Mouse (Mus musculus): ENCODE measurements around the gene Pafah1b3.

Gene Pafah1b3

GRCm38 (mm10) chr7:25281734-25282601, 15.8 kb downstream of the Pafah1b3 start:
- peak; percentile 95 to 96 for DNase-seq (ENCODE audit: low read depth in 2 of 2, low spot score in 2 of 2)

- no peak for DNase-seq (ENCODE audit: low read depth in 2 of 2, low spot score in 2 of 2)
Measured at GRCm38 (mm10) chr7:25281166-25281733, 16.5 kb downstream of the Pafah1b3 start.

- no peak for DNase-seq (ENCODE audit: low read depth in 2 of 2, low spot score in 2 of 2)
Measured at GRCm38 (mm10) chr7:25279861-25280791, 17.7 kb downstream of the Pafah1b3 start.

GRCm38 (mm10) chr7:25279076-25279860, 18.5 kb downstream of the Pafah1b3 start:
- DNase-seq (ENCODE audit: low read depth in 2 of 2, low spot score in 2 of 2), result peak; percentile 67 to 73

GRCm38 (mm10) chr7:25278341-25279075, 19.3 kb downstream of the Pafah1b3 start:
- DNase-seq (ENCODE audit: low read depth in 2 of 2, low spot score in 2 of 2), result peak; percentile 85 to 87

GRCm38 (mm10) chr7:25277998-25278340, 19.8 kb downstream of the Pafah1b3 start:
- no peak for DNase-seq (ENCODE audit: low read depth in 2 of 2, low spot score in 2 of 2)

GRCm38 (mm10) chr7:25277405-25277804, 20.4 kb downstream of the Pafah1b3 start:
- DNase-seq (ENCODE audit: low read depth in 2 of 2, low spot score in 2 of 2), result no peak

- no peak for DNase-seq (ENCODE audit: low read depth in 2 of 2, low spot score in 2 of 2)
Measured at GRCm38 (mm10) chr7:25275555-25276298, 22.1 kb downstream of the Pafah1b3 start.

GRCm38 (mm10) chr7:25274996-25275395, 22.8 kb downstream of the Pafah1b3 start:
- no peak for DNase-seq (ENCODE audit: low read depth in 2 of 2, low spot score in 2 of 2)

GRCm38 (mm10) chr7:25274571-25274970, 23.2 kb downstream of the Pafah1b3 start:
- DNase-seq (ENCODE audit: low read depth in 2 of 2, low spot score in 2 of 2), result peak; percentile 51 to 56

- DNase-seq (ENCODE audit: low read depth in 2 of 2, low spot score in 2 of 2), result no peak
Measured at GRCm38 (mm10) chr7:25273259-25274241, 24.2 kb downstream of the Pafah1b3 start.

GRCm38 (mm10) chr7:25272445-25273258, 25.1 kb downstream of the Pafah1b3 start:
- no peak for DNase-seq (ENCODE audit: low read depth in 2 of 2, low spot score in 2 of 2)

GRCm38 (mm10) chr7:25271651-25272444, 25.9 kb downstream of the Pafah1b3 start:
- DNase-seq (ENCODE audit: low read depth in 2 of 2, low spot score in 2 of 2), result no peak

GRCm38 (mm10) chr7:25270652-25271633, 26.8 kb downstream of the Pafah1b3 start:
- DNase-seq (ENCODE audit: low read depth in 2 of 2, low spot score in 2 of 2), result no peak

- DNase-seq (ENCODE audit: low read depth in 2 of 2, low spot score in 2 of 2), result no peak
Measured at GRCm38 (mm10) chr7:25269545-25270271, 28.1 kb downstream of the Pafah1b3 start.

All from CD8-positive naive resting alpha-beta T cell, adult 2 months (primary cell).